Mouse (Mus musculus) forebrain, embryonic 12.5 days (tissue): ENCODE data around the gene Cacng5. TPM values are rescaled to one million over a fixed set of nuclear protein-coding genes. Genes with fewer than 3 reads are reported as not detected.

ENCODE experiments used
- polyA plus RNA-seq: library from polyadenylated mRNA; unstranded; fragments of >200 nt; fragmentation: Nextera tagmentation; extraction: Ambion mirVana; gene quantifications from 2 replicates; pipeline ENCODE4 v1.2.1, GENCODE M21; 2016

The Cacng5 gene
- polyA plus RNA-seq, 1 experiment from 2014 or later, result 1.0 TPM

Other genes with a start within 250 kb of the Cacng5 start
- 0.26 TPM in 1 of 2 replicates, not detected in the other for gene Cacng1, start 198.5 kb downstream of the Cacng5 start, polyA plus RNA-seq
- 21.0 and 22.8 TPM in 2 replicates for gene Cacng4, start 120.5 kb downstream of the Cacng5 start, polyA plus RNA-seq